Mouse (Mus musculus) heart, embryonic 16.5 days (tissue): Measurements from ENCODE around the gene Cyp2t4. TPM values are rescaled to one million over a fixed set of nuclear protein-coding genes. Genes with fewer than 3 reads are reported as not detected.

ENCODE experiments used
- ATAC-seq: fragments of 200-750 bp; cut with Nextera tagmentation; replicated peaks from 2 replicates; pipeline ENCODE4 v1.8.0; 2017; ENCODE audit warnings: moderate number of reproducible peaks; ENCODE audit not compliant: insufficient read depth, low FRiP score; ENCODE audit errors: extremely low read depth
- H3K27ac ChIP-seq: fragments of 300-500 bp; sonication (generic); 2 replicates; pipeline ENCODE4 v1.5.1; 2014; ENCODE audit warnings: mild to moderate bottlenecking, low read length, control low read depth, moderate library complexity
- H3K27me3 ChIP-seq: fragments of 300-500 bp; sonication (generic); 2 replicates; pipeline ENCODE4 v1.6.1; 2014; ENCODE audit warnings: low read length, mixed read lengths; ENCODE audit not compliant: control insufficient read depth, insufficient read depth
- H3K36me3 ChIP-seq: fragments of 300-500 bp; sonication (generic); 2 replicates; pipeline ENCODE4 v1.6.1; 2014; ENCODE audit not compliant: control insufficient read depth, insufficient read depth
- H3K4me1 ChIP-seq: fragments of 300-500 bp; sonication (generic); 2 replicates; pipeline ENCODE4 v1.6.1; 2014; ENCODE audit warnings: low read length, mixed read lengths; ENCODE audit not compliant: control insufficient read depth, insufficient read depth
- H3K4me2 ChIP-seq: fragments of 300-500 bp; sonication (generic); 2 replicates; pipeline ENCODE4 v1.6.1; 2014; ENCODE audit warnings: low read depth, mild to moderate bottlenecking, control low read depth, low read length
- H3K4me3 ChIP-seq: fragments of 300-500 bp; sonication (generic); 2 replicates; pipeline ENCODE4 v1.5.1; 2014; ENCODE audit warnings: mild to moderate bottlenecking, control low read depth, low read length
- H3K9ac ChIP-seq: fragments of 300-500 bp; sonication (generic); 2 replicates; pipeline ENCODE4 v1.6.1; 2014; ENCODE audit warnings: low read length, control low read depth
- H3K9me3 ChIP-seq: fragments of 300-500 bp; sonication (generic); replicated peaks from 2 replicates; pipeline ENCODE4 v1.6.1; 2016; ENCODE audit warnings: low read length; ENCODE audit not compliant: control insufficient read depth
- WGBS: fragments of 180-500 bp; shearing (Covaris S2); extraction: QIAGEN DNeasy Blood & Tissue Kit; methylation state at CpG from one replicate; pipeline ENCODE4 v1.1.7; 2014; 5-methylcytosine and 5-hydroxymethylcytosine counted together
- polyA plus RNA-seq: library from polyadenylated mRNA; unstranded; fragments of >200 nt; fragmentation: Nextera tagmentation; extraction: Ambion mirVana; gene quantifications from 2 replicates; pipeline ENCODE4 v1.2.1, GENCODE M21; 2015

Gene Cyp2t4
- 0.08 TPM in 1 of 2 replicates, not detected in the other for polyA plus RNA-seq

DNA sequence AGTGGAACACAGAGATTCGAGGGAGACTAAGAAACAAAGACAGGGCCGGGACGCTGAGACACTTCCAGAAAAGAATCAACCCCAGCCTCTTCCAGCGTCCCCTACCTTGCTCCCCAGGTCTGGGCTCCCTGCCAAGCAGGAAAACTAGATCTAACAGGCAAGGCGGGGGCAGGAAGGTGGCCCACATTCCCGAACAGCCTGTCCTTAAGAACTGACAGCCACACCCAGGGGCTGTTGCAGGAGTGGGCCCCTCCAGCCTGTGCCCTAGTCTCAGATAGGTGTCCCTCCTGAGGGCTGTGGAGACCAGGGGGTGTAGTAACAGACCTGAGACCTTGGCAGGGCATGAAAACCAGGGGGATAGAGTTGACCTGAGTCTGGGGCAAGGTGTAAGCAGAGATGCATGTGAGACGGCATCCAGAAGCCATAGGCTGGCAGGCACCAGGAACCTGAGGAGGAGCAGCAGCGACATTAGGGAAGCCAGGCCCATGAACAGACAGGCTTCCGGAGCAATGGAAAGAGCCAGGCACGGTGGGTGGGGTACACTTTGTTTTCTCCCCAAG is at the start of gene Cyp2t4:
Gene Cyp2t4, plus strand, starts transcription at position 510 of the 560 bp plus-strand sequence.
- peaks cover 12% of the 10 kb centered on the region for H3K36me3 ChIP-seq
- 48% methylated on average over 10 of the region's 10 CpGs for WGBS
- no peak within 1 kb of the TSS for H3K9ac ChIP-seq
- no peak for ATAC-seq
- H3K9me3 ChIP-seq = no peaks in the 10 kb centered on the region
- H3K4me3 ChIP-seq = no peak within 1 kb of the TSS
- no peaks in the 10 kb centered on the region for H3K27me3 ChIP-seq
- peaks cover 2% of the 10 kb centered on the region; the same call in 1 of the 2 replicates for H3K4me1 ChIP-seq
- H3K4me2 ChIP-seq = no peak within 1 kb of the TSS
- no peak within 1 kb of the TSS for H3K27ac ChIP-seq

DNA sequence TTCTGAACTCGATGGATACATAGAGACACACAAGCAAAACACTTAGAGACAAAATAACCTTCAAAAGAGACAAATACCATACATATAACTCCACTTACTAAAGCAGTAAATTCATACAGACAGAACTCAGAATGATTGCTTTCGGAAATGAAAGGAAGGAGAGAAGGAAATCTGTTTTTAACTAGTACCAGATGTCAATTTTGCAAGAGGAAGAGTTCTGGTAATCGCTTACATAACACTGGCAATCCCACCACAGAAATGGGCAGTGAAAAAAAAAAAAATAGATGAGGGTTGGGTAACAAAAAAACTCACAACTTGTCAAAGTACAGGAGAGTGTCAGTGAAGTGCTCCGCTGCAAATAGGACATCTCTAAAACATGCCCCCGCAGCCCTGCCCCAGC is 48.6 kb upstream of the Cyp2t4 start:
- H3K4me1 ChIP-seq = no peaks in the 10 kb centered on the region
- H3K36me3 ChIP-seq = no peaks in the 10 kb centered on the region
- 0 out of 2 replicates have a peak, but pooled peaks cover 2% of the 10 kb centered on the region for H3K9me3 ChIP-seq
- WGBS = 62% methylated on average over 5 of the region's 5 CpGs
- no peak overlapping the region for H3K27ac ChIP-seq
- ATAC-seq = no peak
- H3K27me3 ChIP-seq = no peaks in the 10 kb centered on the region
- H3K4me2 ChIP-seq = no peak overlapping the region
- H3K4me3 ChIP-seq = no peak overlapping the region
- no peak overlapping the region for H3K9ac ChIP-seq

DNA sequence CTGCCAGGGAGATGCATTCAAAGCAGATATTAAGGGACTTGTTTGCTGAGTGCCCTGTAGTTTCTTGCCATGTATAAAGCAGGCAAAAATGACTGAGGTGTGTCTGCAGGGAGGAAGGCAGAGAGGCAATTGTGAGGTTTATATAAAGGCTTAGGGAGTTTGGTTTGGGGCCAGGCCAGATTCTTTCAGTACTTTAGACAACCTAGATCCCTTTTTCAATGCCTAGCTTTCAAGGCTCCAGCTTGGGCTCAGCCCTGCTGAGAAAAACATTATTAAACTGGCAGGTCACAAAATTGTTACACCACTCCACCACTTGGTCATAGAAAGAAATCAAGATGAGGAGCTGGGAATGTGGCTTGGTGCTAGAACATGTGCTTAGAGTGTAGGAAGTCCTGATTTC is 43.2 kb upstream of the Cyp2t4 start:
- Histone ChIP-seq H3K4me1 (no peaks in the 10 kb centered on the region), H3K27ac (no peak overlapping the region), H3K27me3 (no peaks in the 10 kb centered on the region), H3K4me3 (no peak overlapping the region), H3K9me3 (0 out of 2 replicates have a peak, but pooled peaks cover 2% of the 10 kb centered on the region), H3K36me3 (no peaks in the 10 kb centered on the region), H3K9ac (no peak overlapping the region), H3K4me2 (no peak overlapping the region)
- ATAC-seq = no peak

DNA sequence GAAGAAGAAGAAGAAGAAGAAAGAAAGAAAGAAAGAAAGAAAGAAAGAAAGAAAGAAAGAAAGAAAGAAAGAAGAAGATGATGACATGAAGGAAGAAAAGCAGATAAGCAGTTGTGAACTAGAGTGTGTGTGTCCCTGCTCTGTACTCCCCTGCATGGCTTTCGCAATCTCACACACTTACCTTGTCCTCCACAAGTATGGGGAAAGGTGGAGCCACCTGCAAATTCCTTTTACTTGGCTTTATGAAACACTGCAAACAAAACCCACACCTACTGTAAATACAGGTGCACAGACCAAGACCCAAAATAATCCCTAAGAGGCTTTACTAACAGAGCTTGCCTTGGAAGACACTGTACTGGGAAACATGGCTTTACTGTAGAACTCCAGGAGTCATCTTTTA is 42.5 kb upstream of the Cyp2t4 start:
- H3K4me1 ChIP-seq = no peaks in the 10 kb centered on the region
- 68% methylated on average over 1 of the region's 1 CpGs for WGBS
- ATAC-seq = no peak
- H3K27ac ChIP-seq = no peak overlapping the region
- no peak overlapping the region for H3K4me3 ChIP-seq
- no peak overlapping the region for H3K9ac ChIP-seq
- no peak overlapping the region for H3K4me2 ChIP-seq
- no peaks in the 10 kb centered on the region for H3K27me3 ChIP-seq
- H3K36me3 ChIP-seq = no peaks in the 10 kb centered on the region
- H3K9me3 ChIP-seq = 0 out of 2 replicates have a peak, but pooled peaks cover 2% of the 10 kb centered on the region

DNA sequence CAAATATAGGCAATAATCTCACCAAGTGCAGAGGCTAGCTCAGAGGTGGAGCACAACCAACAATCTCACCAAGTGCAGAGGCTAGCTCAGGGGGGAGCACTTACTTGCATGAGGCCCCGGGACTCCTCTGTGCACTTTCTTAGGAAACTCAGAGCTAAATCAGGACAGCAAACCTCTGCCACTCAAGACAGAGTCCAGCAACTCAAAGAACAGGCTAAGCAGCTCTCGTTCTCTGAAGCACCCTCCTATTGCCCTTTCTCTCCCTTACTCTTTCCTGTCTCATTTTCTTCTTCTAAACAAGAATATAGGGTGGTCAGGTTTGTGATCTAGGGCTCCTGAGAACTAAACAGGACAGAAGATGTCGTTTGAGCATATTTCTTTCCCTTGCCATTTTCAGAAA is 41.5 kb upstream of the Cyp2t4 start:
- Histone ChIP-seq H3K9ac (no peak overlapping the region), H3K27ac (no peak overlapping the region), H3K4me3 (no peak overlapping the region), H3K4me1 (no peaks in the 10 kb centered on the region), H3K9me3 (0 out of 2 replicates have a peak, but pooled peaks cover 2% of the 10 kb centered on the region), H3K36me3 (no peaks in the 10 kb centered on the region), H3K4me2 (no peak overlapping the region), H3K27me3 (no peaks in the 10 kb centered on the region)
- ATAC-seq = no peak
- 54% methylated on average over 3 of the region's 3 CpGs for WGBS

DNA sequence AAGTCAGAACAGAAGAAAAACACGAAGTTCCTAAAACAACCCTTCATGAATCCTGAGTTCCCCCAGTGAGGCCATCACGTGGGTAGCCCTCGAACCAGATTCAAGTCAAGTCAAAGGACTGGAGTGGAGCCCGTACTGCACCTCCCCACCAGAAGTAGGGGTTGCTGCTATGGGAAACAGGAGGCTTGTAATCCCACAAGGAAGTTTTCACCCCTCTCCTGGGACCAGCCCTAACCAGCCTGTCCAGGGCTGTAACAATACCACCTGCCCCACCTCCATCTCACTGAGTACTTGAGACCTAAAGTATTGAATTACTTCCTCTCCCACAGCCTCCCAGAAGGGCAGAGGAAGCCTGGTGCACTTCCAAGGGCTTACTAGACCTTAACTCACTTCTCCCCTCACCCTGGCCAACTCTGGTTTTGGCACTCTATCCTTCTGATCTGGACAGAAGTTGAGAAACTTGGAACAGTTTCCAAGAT is 35.4 kb upstream of the Cyp2t4 start:
- Histone ChIP-seq H3K27me3 (no peaks in the 10 kb centered on the region), H3K9me3 (no peaks in the 10 kb centered on the region), H3K9ac (no peak overlapping the region), H3K36me3 (no peaks in the 10 kb centered on the region), H3K4me1 (no peaks in the 10 kb centered on the region), H3K27ac (no peak overlapping the region), H3K4me2 (no peak overlapping the region), H3K4me3 (no peak overlapping the region)
- ATAC-seq = no peak
- WGBS = 52% methylated on average over 4 of the region's 4 CpGs

DNA sequence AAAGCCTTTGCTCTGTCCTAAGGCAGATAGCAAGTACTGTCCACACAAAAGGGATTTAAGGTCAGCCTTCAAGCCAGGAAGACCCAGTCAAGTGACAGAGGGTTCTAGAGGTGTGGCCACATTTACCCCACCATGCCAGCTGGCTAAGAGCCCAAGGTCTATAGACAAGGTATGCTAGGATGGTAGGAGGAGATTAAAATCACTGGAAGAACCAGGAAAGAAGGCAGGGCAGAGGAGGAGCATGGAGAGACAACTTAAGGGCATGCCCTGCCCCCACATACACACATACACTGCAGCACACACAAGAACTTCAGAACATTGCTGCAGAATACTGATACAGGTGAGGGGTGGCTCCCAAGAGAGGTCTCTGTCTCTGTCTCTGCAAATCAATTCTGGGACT is 33.8 kb upstream of the Cyp2t4 start, which contains the start of gene Cyp2f2:
Gene Cyp2f2, plus strand, starts transcription at position 234 of the 400 bp plus-strand sequence.
- H3K9me3 ChIP-seq = no peaks in the 10 kb centered on the region
- no peak within 1 kb of the TSS for H3K27ac ChIP-seq

DNA sequence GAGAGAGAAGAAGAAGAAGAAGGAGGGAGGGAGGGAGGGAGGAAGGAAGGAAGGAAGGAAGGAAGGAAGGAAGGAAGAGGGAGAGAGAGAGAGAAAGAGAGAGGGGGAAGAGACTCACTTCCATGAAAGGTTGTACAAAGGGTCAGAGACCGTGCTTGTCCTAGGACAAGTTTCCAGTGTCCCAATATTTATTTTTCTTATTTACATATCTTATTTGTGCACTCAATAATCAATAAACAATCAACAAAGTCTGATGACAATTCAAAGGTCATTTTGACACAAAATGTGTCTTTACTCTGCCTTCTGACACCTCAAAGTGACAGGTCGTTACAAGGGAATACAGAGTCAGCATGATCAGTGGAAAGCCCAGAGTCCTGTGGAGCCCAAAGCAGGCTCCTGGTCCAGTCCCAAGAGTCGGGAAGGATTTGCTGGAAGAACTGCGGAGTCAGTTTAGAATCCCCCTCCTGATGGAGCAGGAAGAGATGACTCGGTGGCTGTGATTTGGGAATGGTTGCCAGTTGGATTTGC is 29.1 kb upstream of the Cyp2t4 start:
- Histone ChIP-seq H3K9me3 (no peaks in the 10 kb centered on the region), H3K27ac (no peak overlapping the region), H3K36me3 (no peaks in the 10 kb centered on the region), H3K4me3 (no peak overlapping the region), H3K4me1 (no peaks in the 10 kb centered on the region), H3K27me3 (no peaks in the 10 kb centered on the region), H3K9ac (no peak overlapping the region), H3K4me2 (no peak overlapping the region)
- WGBS = 65% methylated on average over 5 of the region's 5 CpGs
- no peak for ATAC-seq

More for the DNA sequence above, 33.8 kb upstream of the Cyp2t4 start, which contains the start of gene Cyp2f2:
- Histone ChIP-seq H3K36me3 (no peaks in the 10 kb centered on the region), H3K27me3 (no peaks in the 10 kb centered on the region), H3K9ac (no peak within 1 kb of the TSS), H3K4me2 (no peak within 1 kb of the TSS), H3K4me1 (no peaks in the 10 kb centered on the region), H3K4me3 (no peak within 1 kb of the TSS)
- no peak for ATAC-seq

DNA sequence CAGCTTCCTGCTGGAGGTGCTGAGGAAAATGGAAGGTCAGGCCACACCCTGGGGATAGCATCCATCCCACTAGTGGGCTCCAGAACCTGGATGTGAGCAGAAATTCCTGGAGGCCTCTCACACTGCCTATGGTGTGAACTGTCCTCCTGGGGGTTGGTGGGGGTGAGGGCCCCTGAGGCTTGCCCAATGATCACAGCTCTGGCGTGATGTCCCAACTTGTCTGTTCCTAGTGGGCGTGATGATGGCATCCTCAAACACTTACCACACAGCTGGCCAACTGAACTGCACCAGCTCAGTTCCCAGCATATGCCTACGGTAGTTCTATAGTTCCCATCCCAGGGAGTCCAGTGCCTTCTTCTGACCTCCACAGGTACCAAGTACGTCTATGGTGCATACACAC is 28.5 kb upstream of the Cyp2t4 start:
- WGBS = 71% methylated on average over 4 of the region's 4 CpGs
- H3K36me3 ChIP-seq = no peaks in the 10 kb centered on the region
- H3K4me2 ChIP-seq = no peak overlapping the region
- H3K4me3 ChIP-seq = no peak overlapping the region
- no peaks in the 10 kb centered on the region for H3K27me3 ChIP-seq
- H3K27ac ChIP-seq = no peak overlapping the region
- H3K9ac ChIP-seq = no peak overlapping the region
- no peaks in the 10 kb centered on the region for H3K9me3 ChIP-seq
- no peak for ATAC-seq
- no peaks in the 10 kb centered on the region for H3K4me1 ChIP-seq
